Mouse (Mus musculus): ENCODE measurements around the gene Fcgr4. TPM values are rescaled to one million over a fixed set of nuclear protein-coding genes. Genes with fewer than 3 reads are reported as not detected.

The Fcgr4 gene
- polyA plus RNA-seq, 1 experiment from 2014 or later = 0.47 TPM

DNA sequence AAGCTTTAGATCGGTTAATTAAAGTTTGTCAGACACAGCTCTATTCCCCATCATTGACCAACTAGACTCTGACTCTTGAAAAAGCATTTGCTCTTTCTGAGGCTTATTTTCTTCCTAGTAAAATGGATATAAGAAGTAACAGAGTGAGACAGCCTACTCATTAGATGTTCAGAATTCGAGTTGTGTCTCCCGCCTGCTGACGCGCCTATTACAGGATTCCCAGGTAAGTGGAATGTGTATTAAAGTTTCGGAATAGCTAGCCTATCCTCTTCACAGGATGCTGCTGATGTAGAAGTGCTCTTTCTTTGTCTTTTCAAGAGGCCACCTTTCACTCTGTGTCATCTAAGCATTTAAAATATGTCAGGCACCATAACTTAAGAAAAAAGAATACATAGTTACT lies 20.4 kb downstream of the Fcgr4 start:
- no peaks in the 10 kb centered on the region for H3K9me3 ChIP-seq (ENCODE audit: low read depth, low read length)
- ATAC-seq (ENCODE audit: insufficient read depth) = no peak
- no peak overlapping the region for H3K4me2 ChIP-seq
- DNase-seq = no peak
- no peak for TF ChIP-seq CTCF (IDR thresholded peaks at IDR 0.05; ENCODE audit: low read depth)
- 74% methylated on average over 6 of the region's 6 CpGs for WGBS
- H3K27me3 ChIP-seq (ENCODE audit: insufficient read depth, low read length) = no peaks in the 10 kb centered on the region; the same call in 1 of the 2 replicates
- H3K27ac ChIP-seq (ENCODE audit: low read depth) = no peak overlapping the region
- no peak overlapping the region for H3K4me3 ChIP-seq (ENCODE audit: low read depth, low read length)
- H3K36me3 ChIP-seq (ENCODE audit: insufficient read depth) = no peaks in the 10 kb centered on the region
- no peaks in the 10 kb centered on the region for H3K4me1 ChIP-seq (ENCODE audit: insufficient read depth)
- H3K9ac ChIP-seq = no peak overlapping the region

DNA sequence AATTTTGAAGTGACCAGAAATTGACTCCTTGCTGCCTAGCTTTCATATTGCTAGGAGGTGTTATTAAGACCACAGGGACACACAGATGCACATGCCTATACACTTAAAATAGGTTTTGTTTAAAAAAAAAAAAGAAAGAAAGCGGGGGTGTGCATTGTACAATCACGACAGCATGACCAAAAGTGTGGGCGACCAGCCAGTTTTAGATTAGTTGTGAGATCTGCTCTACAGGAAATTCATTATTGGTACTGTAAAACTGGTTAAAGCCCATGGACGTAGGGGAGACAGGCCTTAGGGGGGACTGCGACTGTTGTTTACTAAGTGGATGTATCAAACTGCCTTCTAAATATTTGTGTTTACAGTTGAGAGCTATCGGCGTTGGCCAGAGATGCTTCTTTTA lies 21.2 kb downstream of the Fcgr4 start:
- H3K36me3 ChIP-seq (ENCODE audit: insufficient read depth) = no peaks in the 10 kb centered on the region
- H3K4me3 ChIP-seq (ENCODE audit: low read depth, low read length) = no peak overlapping the region
- ATAC-seq (ENCODE audit: insufficient read depth) (no peak), DNase-seq (peak; percentile 30)
- H3K4me2 ChIP-seq = no peak overlapping the region
- TF ChIP-seq CTCF (IDR thresholded peaks at IDR 0.05; ENCODE audit: low read depth) = no peak
- no peak overlapping the region for H3K9ac ChIP-seq
- no peaks in the 10 kb centered on the region for H3K4me1 ChIP-seq (ENCODE audit: insufficient read depth)
- no peak overlapping the region for H3K27ac ChIP-seq (ENCODE audit: low read depth)
- no peaks in the 10 kb centered on the region; the same call in 1 of the 2 replicates for H3K27me3 ChIP-seq (ENCODE audit: insufficient read depth, low read length)
- no peaks in the 10 kb centered on the region for H3K9me3 ChIP-seq (ENCODE audit: low read depth, low read length)
- WGBS = 75% methylated on average over 7 of the region's 7 CpGs

GRCm38 (mm10) chr1:171043594-171044153 lies 25.0 kb downstream of the Fcgr4 start:
- no peaks in the 10 kb centered on the region for H3K4me1 ChIP-seq (ENCODE audit: insufficient read depth)
- DNase-seq (no peak), ATAC-seq (ENCODE audit: insufficient read depth) (no peak)
- 0 out of 2 replicates have a peak overlapping the region, but pooled peaks have one; percentile 48 for H3K9ac ChIP-seq
- H3K27me3 ChIP-seq (ENCODE audit: insufficient read depth, low read length) = no peaks in the 10 kb centered on the region
- WGBS = 60% methylated on average over 3 of the region's 3 CpGs
- no peak overlapping the region for H3K27ac ChIP-seq (ENCODE audit: low read depth)
- H3K4me2 ChIP-seq = peak overlapping the region; percentile 64
- H3K9me3 ChIP-seq (ENCODE audit: low read depth, low read length) = no peaks in the 10 kb centered on the region
- peak; percentile 27 for TF ChIP-seq CTCF (IDR thresholded peaks at IDR 0.05; ENCODE audit: low read depth)
- no peaks in the 10 kb centered on the region for H3K36me3 ChIP-seq (ENCODE audit: insufficient read depth)
- H3K4me3 ChIP-seq (ENCODE audit: low read depth, low read length) = peak overlapping the region; percentile 60

DNA sequence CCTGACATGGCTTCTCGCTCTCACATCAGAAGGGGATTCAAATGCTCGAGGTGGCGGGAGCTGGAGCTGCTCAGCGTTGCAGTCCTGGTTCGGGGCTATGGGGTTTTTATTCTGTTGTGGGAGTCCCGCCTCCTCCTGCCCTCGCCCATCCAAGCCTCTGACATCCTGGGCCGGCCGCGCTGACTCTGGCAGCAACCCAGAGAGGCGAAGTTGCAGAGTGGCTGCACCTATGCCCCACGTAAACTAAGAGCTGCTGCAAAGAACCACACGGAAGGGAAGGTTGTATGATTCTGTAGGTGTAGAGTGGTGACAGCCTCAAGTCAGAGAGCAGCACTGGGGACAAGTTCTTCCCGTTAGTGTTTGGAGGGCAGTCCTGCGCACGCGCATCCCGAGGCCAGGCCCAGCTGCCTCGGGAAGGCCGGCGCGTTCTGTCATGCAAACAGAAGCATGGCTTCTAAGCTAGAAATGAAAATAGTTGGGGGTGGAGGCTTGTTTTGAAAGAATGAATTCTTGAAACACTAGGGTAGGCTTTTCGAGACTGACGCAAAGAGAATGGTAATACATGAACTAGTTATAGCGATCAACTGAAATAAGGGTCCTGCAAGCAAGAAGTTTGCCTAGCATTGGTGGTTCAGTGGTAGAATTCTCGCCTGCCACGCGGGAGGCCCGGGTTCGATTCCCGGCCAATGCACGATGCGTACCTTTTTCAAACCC lies 25.8 kb downstream of the Fcgr4 start:
- Histone ChIP-seq H3K27ac (ENCODE audit: low read depth) (peak overlapping the region; percentile 83), H3K36me3 (ENCODE audit: insufficient read depth) (no peaks in the 10 kb centered on the region), H3K27me3 (ENCODE audit: insufficient read depth, low read length) (no peaks in the 10 kb centered on the region), H3K4me3 (ENCODE audit: low read depth, low read length) (peak overlapping the region; percentile 60), H3K4me2 (peak overlapping the region; percentile 64), H3K4me1 (ENCODE audit: insufficient read depth) (no peaks in the 10 kb centered on the region), H3K9ac (peak overlapping the region; percentile 48), H3K9me3 (ENCODE audit: low read depth, low read length) (no peaks in the 10 kb centered on the region)
- under 1% methylated on average over 33 of the region's 33 CpGs for WGBS
- TF ChIP-seq CTCF (IDR thresholded peaks at IDR 0.05; ENCODE audit: low read depth) = no peak
- DNase-seq = peak; percentile 98
- ATAC-seq (ENCODE audit: insufficient read depth) = peak; percentile 95

DNA sequence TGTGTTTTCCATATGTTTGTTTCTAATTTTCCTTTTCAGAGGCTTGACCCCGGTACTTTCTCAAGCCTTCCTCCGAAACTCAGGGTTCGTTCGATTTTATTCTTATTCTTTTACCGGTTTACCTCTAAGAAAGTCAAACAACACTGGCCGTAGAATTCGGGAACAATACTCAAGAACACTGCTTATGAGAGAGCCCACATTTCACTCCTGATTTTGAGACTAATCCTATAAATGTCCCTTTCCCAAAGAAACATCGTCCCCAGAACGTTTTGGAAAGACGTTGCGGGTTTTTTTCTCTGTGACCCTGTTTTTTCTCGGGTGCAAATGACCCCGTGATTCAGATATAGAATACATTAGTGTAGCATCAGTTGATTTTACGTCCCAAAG lies 26.4 kb downstream of the Fcgr4 start:
- Histone ChIP-seq H3K4me3 (ENCODE audit: low read depth, low read length) (peak overlapping the region; percentile 60), H3K27me3 (ENCODE audit: insufficient read depth, low read length) (no peaks in the 10 kb centered on the region), H3K4me2 (peak overlapping the region; percentile 64), H3K27ac (ENCODE audit: low read depth) (no peak overlapping the region), H3K36me3 (ENCODE audit: insufficient read depth) (no peaks in the 10 kb centered on the region), H3K4me1 (ENCODE audit: insufficient read depth) (no peaks in the 10 kb centered on the region), H3K9me3 (ENCODE audit: low read depth, low read length) (no peaks in the 10 kb centered on the region), H3K9ac (peak overlapping the region; percentile 51; the same call in 1 of the 2 replicates)
- 4% methylated on average over 14 of the region's 14 CpGs for WGBS
- DNase-seq (no peak), ATAC-seq (ENCODE audit: insufficient read depth) (peak; percentile 12; the same call in 1 of the 2 replicates)
- TF ChIP-seq CTCF (IDR thresholded peaks at IDR 0.05; ENCODE audit: low read depth) = no peak

DNA sequence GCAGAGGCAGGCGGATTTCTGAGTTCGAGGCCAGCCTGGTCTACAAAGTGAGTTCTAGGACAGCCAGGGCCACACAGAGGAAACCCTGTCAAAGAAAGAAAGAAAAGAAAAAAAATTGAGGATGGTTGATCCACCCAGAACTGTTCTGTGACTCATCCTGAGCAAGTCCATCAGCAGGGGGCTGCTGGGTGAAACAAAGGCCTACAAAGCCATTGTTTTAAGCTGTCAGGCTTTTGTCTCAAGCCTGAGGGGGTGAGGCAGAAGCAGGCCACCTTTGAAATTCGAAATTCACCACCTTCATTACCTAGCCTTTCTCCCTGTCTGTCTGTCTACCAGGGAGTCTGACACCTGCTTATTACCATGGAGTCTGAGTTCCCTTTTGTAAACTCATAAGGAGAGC lies 27.8 kb downstream of the Fcgr4 start:
- WGBS = 76% methylated on average over 3 of the region's 3 CpGs
- no peaks in the 10 kb centered on the region for H3K9me3 ChIP-seq (ENCODE audit: low read depth, low read length)
- ATAC-seq (ENCODE audit: insufficient read depth) (no peak), DNase-seq (no peak)
- H3K4me3 ChIP-seq (ENCODE audit: low read depth, low read length) = no peak overlapping the region
- no peaks in the 10 kb centered on the region for H3K4me1 ChIP-seq (ENCODE audit: insufficient read depth)
- TF ChIP-seq CTCF (IDR thresholded peaks at IDR 0.05; ENCODE audit: low read depth) = no peak
- no peak overlapping the region for H3K9ac ChIP-seq
- H3K27me3 ChIP-seq (ENCODE audit: insufficient read depth, low read length) = no peaks in the 10 kb centered on the region
- no peak overlapping the region for H3K4me2 ChIP-seq
- H3K36me3 ChIP-seq (ENCODE audit: insufficient read depth) = no peaks in the 10 kb centered on the region
- no peak overlapping the region for H3K27ac ChIP-seq (ENCODE audit: low read depth)

DNA sequence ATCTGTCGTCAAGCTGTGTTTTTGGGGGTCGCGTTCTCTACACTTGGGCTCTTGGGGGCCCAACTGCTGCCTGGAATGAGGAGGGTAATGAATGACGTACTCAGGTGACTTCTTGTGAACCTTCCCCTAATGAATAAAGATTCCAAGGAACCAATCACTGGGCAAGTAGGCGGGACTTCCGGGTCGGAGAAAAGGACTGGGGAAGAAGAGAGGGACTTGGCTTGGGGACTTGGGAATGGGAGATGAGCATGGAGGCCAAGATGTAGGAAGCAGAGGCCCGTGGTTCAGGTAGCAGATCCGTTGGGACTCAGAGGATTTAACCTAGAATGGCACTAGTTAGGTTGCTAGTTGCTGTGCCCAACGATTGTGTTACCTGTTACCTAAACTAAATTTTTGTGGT lies 30.5 kb downstream of the Fcgr4 start:
- DNase-seq (no peak), ATAC-seq (ENCODE audit: insufficient read depth) (no peak)
- H3K36me3 ChIP-seq (ENCODE audit: insufficient read depth) = no peaks in the 10 kb centered on the region
- H3K4me2 ChIP-seq = no peak overlapping the region
- H3K4me1 ChIP-seq (ENCODE audit: insufficient read depth) = no peaks in the 10 kb centered on the region
- no peak overlapping the region for H3K27ac ChIP-seq (ENCODE audit: low read depth)
- no peaks in the 10 kb centered on the region for H3K9me3 ChIP-seq (ENCODE audit: low read depth, low read length)
- 58% methylated on average over 10 of the region's 10 CpGs for WGBS
- TF ChIP-seq CTCF (IDR thresholded peaks at IDR 0.05; ENCODE audit: low read depth) = no peak
- H3K9ac ChIP-seq = no peak overlapping the region
- H3K4me3 ChIP-seq (ENCODE audit: low read depth, low read length) = no peak overlapping the region
- H3K27me3 ChIP-seq (ENCODE audit: insufficient read depth, low read length) = no peaks in the 10 kb centered on the region

All from lung, embryonic 14.5 days (tissue).